Comparison of ENCODE assay signal across 8 mouse cellular contexts in genomic region chr12:108831966-108832643, GRCm38 (mm10). TPM values are rescaled to one million over a fixed set of nuclear protein-coding genes. Genes with fewer than 3 reads are reported as not detected.
DNase-seq lines count a peak whose midpoint lies in the region; ATAC-seq and TF ChIP-seq lines count a peak whose summit lies in the region.

No protein-coding gene starts in this region.

- H3K79me2 ChIP-seq in myocyte (ENCODE audit: control insufficient read depth, insufficient read depth), result peaks cover 11% of the 10 kb centered on the region

- peak overlapping the region; percentile 20 for H3K4me3 ChIP-seq in myocyte

- no peak overlapping the region for H3ac ChIP-seq in myocyte (ENCODE audit: control insufficient read depth, insufficient read length)

- H3K36me3 ChIP-seq in myocyte (ENCODE audit: control insufficient read depth, insufficient read depth), result no peaks in the 10 kb centered on the region

- H3K4me2 ChIP-seq in myocyte (ENCODE audit: low read depth), result peak overlapping the region; percentile 96

- TF ChIP-seq POLR2A in myocyte (IDR thresholded peaks at IDR 0.05; ENCODE audit: insufficient read length, low read depth), result peak; percentile 87

- no peaks in the 10 kb centered on the region for H3K27me3 ChIP-seq in myocyte (ENCODE audit: control insufficient read depth, insufficient read depth, insufficient read length)

- DNase-seq in cerebellum, adult 11 months, result peak; percentile 65
- peak; percentile 40 for DNase-seq in right cerebral cortex, adult 18-20 months
- DNase-seq in right cerebral cortex, postnatal 36 days (ENCODE audit: low spot score in 2 of 2), result no peak
- peak; percentile 72 for DNase-seq in kidney, adult 18-20 months
- DNase-seq in spleen, postnatal 4 days (ENCODE audit: low spot score in 2 of 2), result no peak
- DNase-seq in thymus, adult 18-20 months, result no peak

- no peak for ATAC-seq in cerebellum, adult (ENCODE audit: insufficient number of reproducible peaks, low FRiP score, low TSS enrichment)

TF ChIP-seq in myocyte, 11 proteins besides CTCF, POLR2A, EP300 and RAD21:
- TF ChIP-seq MYOG (IDR thresholded peaks at IDR 0.05; ENCODE audit: control insufficient read depth in 1 of 3, insufficient read depth in 1 of 3, insufficient read length in 2 of 3, low read depth in 2 of 3) (peak; percentile 33 to 91 (median 54)), SRF (IDR thresholded peaks at IDR 0.05; ENCODE audit: control insufficient read depth, insufficient read length, low read depth) (no peak), REST (IDR thresholded peaks at IDR 0.05; ENCODE audit: insufficient read depth, insufficient read length) (no peak), MAX (IDR thresholded peaks at IDR 0.05; ENCODE audit: low read depth) (no peak), MYOD1 (IDR thresholded peaks at IDR 0.05; ENCODE audit: control insufficient read depth in 1 of 3, insufficient read length in 2 of 3, low read depth in 2 of 3) (peak in 2 of 3 experiments; percentile 83), TCF12 (IDR thresholded peaks at IDR 0.05; ENCODE audit: insufficient read depth, poor library complexity, severe bottlenecking) (peak; percentile 54), POLR2AphosphoS2 (IDR thresholded peaks at IDR 0.05; ENCODE audit: insufficient read length, low read depth) (peak; percentile 89), CEBPB (IDR thresholded peaks at IDR 0.05; ENCODE audit: insufficient read depth, poor library complexity, severe bottlenecking) (peak; percentile 92), TCF3 (IDR thresholded peaks at IDR 0.05; ENCODE audit: insufficient read length, low read depth) (no peak)
TF ChIP-seq in myocyte: peak in this region for 5.

RNA-seq across cellular contexts. Expression of gene Slc25a29, which starts 3.6 kb away (rescaled TPM):
- 20.9 TPM for polyA plus RNA-seq in myocyte (2012; fragmentation: generic; extraction: Trizol)

RNA-seq across cellular contexts. Expression of gene Slc25a47, which starts 3.7 kb away (rescaled TPM):
- 3.6 TPM for polyA plus RNA-seq in myocyte (2012; fragmentation: generic; extraction: Trizol)

RNA-seq across cellular contexts. Expression of gene Yy1, which starts 39.3 kb away (rescaled TPM):
- 15.3 TPM for polyA plus RNA-seq in myocyte (2012; fragmentation: generic; extraction: Trizol)

Comparison
In these comparisons a context has a peak if more than half of its experiments do, and no peak if none do; other contexts are left out.
1. DNase-seq: peak in cerebellum, adult 11 months (single experiment), right cerebral cortex, adult 18-20 months (single experiment) and kidney, adult 18-20 months (single experiment); none in right cerebral cortex, postnatal 36 days (0 of 2), spleen, postnatal 4 days (0 of 2) and thymus, adult 18-20 months (0 of 2).